Mouse (Mus musculus): ENCODE data around the gene Gm10800. TPM values are rescaled to one million over a fixed set of nuclear protein-coding genes. Genes with fewer than 3 reads are reported as not detected.
"Not testable (repeated sequence)": the region's sequence is repeated elsewhere in the genome, so short reads cannot be mapped to it uniquely, and the experiment has no call there.

Gene Gm10800
- polyA plus RNA-seq (2014; fragmentation: Nextera tagmentation; extraction: Ambion mirVana): not detected in 2 replicates

DNA sequence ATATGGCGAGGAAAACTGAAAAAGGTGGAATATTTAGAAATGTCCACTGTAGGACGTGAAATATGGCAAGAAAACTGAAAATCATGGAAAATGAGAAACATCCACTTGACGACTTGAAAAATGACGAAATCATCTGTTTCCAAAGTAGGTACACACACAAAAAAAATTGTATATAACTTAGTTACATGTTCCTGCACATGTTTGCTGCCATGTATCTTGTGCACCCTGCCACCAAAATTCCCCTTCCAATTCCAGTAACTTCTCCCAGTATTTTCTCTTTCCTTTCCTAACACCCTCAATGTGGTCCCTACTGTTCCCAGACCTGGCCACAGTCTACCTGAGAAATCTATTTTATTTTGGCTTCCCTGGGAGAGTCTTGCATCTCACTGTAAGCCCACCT lies at the start of gene Gm10800:
Gene Gm10800 (minus strand): TSS at position 101 of the 400 bp plus-strand sequence.
- not testable (repeated sequence) for DNase-seq (ENCODE audit: low spot score); H3K4me1 ChIP-seq (replicated peaks; ENCODE audit: control insufficient read depth, insufficient read depth, low read length)
- 85% methylated on average over 4 of the region's 4 CpGs for whole genome bisulfite sequencing

DNA sequence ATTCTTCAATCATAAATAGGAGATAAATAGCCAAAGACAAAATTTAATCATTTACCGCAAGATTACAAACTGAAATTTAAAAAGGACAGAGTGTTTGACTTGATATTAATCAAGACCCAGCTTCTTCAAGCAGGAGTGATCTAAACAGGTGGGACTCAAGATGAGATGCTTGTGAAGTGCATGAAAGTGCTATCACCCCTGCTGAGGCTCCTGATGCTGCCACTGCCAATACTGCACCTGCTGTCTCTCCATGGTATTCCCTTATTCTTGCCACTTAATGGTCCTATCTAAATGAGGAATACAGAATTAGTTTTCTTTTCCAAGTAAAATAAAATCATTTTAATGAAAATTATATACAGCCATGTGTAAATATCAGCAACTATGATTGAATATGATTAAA lies 30.4 kb upstream of the Gm10800 start:
- H3K27me3 ChIP-seq (replicated peaks; ENCODE audit: control insufficient read depth, insufficient read depth, low read length): no peaks in the 10 kb centered on the region
- H3K4me2 ChIP-seq (ENCODE audit: low read length): no peak overlapping the region
- H3K36me3 ChIP-seq (ENCODE audit: control insufficient read depth, insufficient read depth, low read length): no peaks in the 10 kb centered on the region
- no peaks in the 10 kb centered on the region for H3K4me1 ChIP-seq (replicated peaks; ENCODE audit: control insufficient read depth, insufficient read depth, low read length)
- no peak overlapping the region for H3K27ac ChIP-seq (ENCODE audit: low read depth)
- no peak overlapping the region for H3K4me3 ChIP-seq (ENCODE audit: low read depth, low read length)
- no peak overlapping the region for H3K9ac ChIP-seq (ENCODE audit: low read length)
- no peak for ATAC-seq (replicated peaks; ENCODE audit: low FRiP score, low TSS enrichment, low read depth)
- WGBS: 92% methylated on average over 1 of the region's 1 CpGs
- no peak for DNase-seq (ENCODE audit: low spot score)
- no peaks in the 10 kb centered on the region for H3K9me3 ChIP-seq (ENCODE audit: control insufficient read depth, low read length)

More for the DNA sequence above, at the start of gene Gm10800:
- H3K9ac ChIP-seq (ENCODE audit: low read length); H3K4me2 ChIP-seq (ENCODE audit: low read length); H3K36me3 ChIP-seq (ENCODE audit: control insufficient read depth, insufficient read depth, low read length); ATAC-seq (replicated peaks; ENCODE audit: low FRiP score, low TSS enrichment, low read depth); H3K27me3 ChIP-seq (replicated peaks; ENCODE audit: control insufficient read depth, insufficient read depth, low read length); H3K4me3 ChIP-seq (ENCODE audit: low read depth, low read length); H3K27ac ChIP-seq (ENCODE audit: low read depth); H3K9me3 ChIP-seq (ENCODE audit: control insufficient read depth, low read length): not testable (repeated sequence)

DNA sequence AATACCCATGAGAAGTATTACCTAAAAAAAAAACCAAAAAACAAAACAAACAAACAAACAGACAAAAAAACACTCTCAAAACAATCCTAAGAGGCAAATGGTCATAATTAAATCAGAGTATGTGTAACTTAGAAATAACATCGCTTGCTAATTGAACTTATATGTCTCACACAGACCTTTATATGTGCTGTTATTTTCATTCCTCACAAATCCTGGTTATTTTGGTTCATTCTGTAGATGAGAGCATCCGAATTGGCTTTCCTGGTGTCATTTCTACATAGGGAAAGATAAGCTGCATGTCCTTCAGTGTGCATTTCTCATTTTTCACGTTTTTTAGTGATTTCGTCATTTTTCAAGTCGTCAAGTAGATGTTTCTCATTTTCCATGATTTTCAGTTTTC lies 5.2 kb downstream of the Gm10800 start, which contains the start of gene Gm10801:
Gene Gm10801 (plus strand): TSS at position 301 of the 400 bp plus-strand sequence.
- ATAC-seq (replicated peaks; ENCODE audit: low FRiP score, low TSS enrichment, low read depth); H3K27ac ChIP-seq (ENCODE audit: low read depth); H3K4me2 ChIP-seq (ENCODE audit: low read length); H3K9me3 ChIP-seq (ENCODE audit: control insufficient read depth, low read length); H3K36me3 ChIP-seq (ENCODE audit: control insufficient read depth, insufficient read depth, low read length); H3K4me1 ChIP-seq (replicated peaks; ENCODE audit: control insufficient read depth, insufficient read depth, low read length); DNase-seq (ENCODE audit: low spot score); H3K9ac ChIP-seq (ENCODE audit: low read length); H3K27me3 ChIP-seq (replicated peaks; ENCODE audit: control insufficient read depth, insufficient read depth, low read length); H3K4me3 ChIP-seq (ENCODE audit: low read depth, low read length): not testable (repeated sequence)
- 77% methylated on average over 4 of the region's 5 CpGs for WGBS

Other genes with a start within 250 kb of the Gm10800 start
- not detected in 2 replicates for gene Gm10801, start 5.1 kb downstream of the Gm10800 start, polyA plus RNA-seq (2014; fragmentation: Nextera tagmentation; extraction: Ambion mirVana)